Mouse (Mus musculus) small intestine, adult 2 months (tissue): Measurements from ENCODE around the gene Psmb9. TPM values are rescaled to one million over a fixed set of nuclear protein-coding genes. Genes with fewer than 3 reads are reported as not detected.
A peak's percentile ranks its signal among the peaks of the same experiment; 100 is the strongest.

Source experiments
- H3K27ac ChIP-seq: fragments of 200-500 bp; 2 replicates; pipeline ENCODE4 v1.5.1; 2012; ENCODE audit warnings: low read depth, low read length, control low read depth, inconsistent platforms; ENCODE audit not compliant: insufficient read depth
- H3K27me3 ChIP-seq: fragments of 200-500 bp; 2 replicates; pipeline ENCODE4 v1.6.1; 2012; ENCODE audit warnings: mild to moderate bottlenecking, moderate library complexity, low read length, inconsistent platforms; ENCODE audit not compliant: control insufficient read depth, insufficient read depth
- H3K36me3 ChIP-seq: fragments of 200-500 bp; 2 replicates; pipeline ENCODE4 v1.6.1; 2012; ENCODE audit warnings: mild to moderate bottlenecking, low read length, control low read depth, inconsistent platforms; ENCODE audit not compliant: control insufficient read depth, insufficient read depth
- H3K4me1 ChIP-seq: fragments of 200-500 bp; 2 replicates; pipeline ENCODE4 v1.6.1; 2012; ENCODE audit warnings: low read length, inconsistent platforms, mixed read lengths; ENCODE audit not compliant: control insufficient read depth, insufficient read depth, insufficient read length
- H3K4me3 ChIP-seq: fragments of 200-500 bp; 2 replicates; pipeline ENCODE4 v1.5.1; 2012; ENCODE audit warnings: low read depth, mild to moderate bottlenecking, control low read depth, inconsistent platforms, low read length, moderate library complexity
- CTCF ChIP-seq: fragments of 200-500 bp; IDR thresholded peaks from 2 replicates; pipeline ENCODE4 v1.5.1; 2012; ENCODE audit warnings: low read depth, mild to moderate bottlenecking, control low read depth, inconsistent platforms, low read length, moderate library complexity, mixed read lengths; ENCODE audit not compliant: insufficient replicate concordance, insufficient read length; ENCODE audit errors: extremely low read depth
- POLR2A ChIP-seq: fragments of 200-500 bp; IDR thresholded peaks from 2 replicates; pipeline ENCODE4 v1.6.1; 2012; ENCODE audit warnings: low read depth, mild to moderate bottlenecking, control low read depth, inconsistent platforms, low read length, moderate library complexity
- WGBS: fragments of 180-500 bp; shearing (Covaris S2); methylation state at CpG from one replicate; pipeline ENCODE4 v1.1.7; 2018; 5-methylcytosine and 5-hydroxymethylcytosine counted together
- polyA plus RNA-seq: library from polyadenylated mRNA; depleted of rRNA; stranded (reverse); fragments of >200 nt; gene quantifications from 2 replicates; pipeline ENCODE4 v1.2.3, GENCODE M21; 2012

The Psmb9 gene
- polyA plus RNA-seq, 1 experiment, result 204 TPM

DNA sequence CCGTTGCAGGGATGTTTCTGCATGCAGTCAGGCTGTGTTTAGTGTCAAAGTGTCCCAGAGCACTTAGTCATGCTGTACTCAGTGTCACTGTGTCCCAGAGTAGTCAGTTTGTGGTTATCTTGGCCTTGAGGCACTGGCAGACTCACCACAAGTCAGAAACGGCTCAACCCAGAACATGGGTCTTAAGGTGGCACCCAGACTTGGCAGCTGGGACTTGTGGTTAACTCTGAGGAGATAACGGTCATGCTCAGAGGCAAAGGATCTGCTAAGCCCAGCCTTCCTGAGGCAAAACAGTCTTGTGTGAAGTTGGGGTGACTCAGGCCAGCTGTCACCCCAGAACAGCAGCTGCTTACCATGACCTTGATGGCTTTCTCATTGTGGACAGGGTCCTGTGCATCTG, 23.0 kb upstream of the Psmb9 start:
- WGBS, result 49% methylated on average over 3 of the region's 3 CpGs
- H3K27me3 ChIP-seq, result no peaks in the 10 kb centered on the region

DNA sequence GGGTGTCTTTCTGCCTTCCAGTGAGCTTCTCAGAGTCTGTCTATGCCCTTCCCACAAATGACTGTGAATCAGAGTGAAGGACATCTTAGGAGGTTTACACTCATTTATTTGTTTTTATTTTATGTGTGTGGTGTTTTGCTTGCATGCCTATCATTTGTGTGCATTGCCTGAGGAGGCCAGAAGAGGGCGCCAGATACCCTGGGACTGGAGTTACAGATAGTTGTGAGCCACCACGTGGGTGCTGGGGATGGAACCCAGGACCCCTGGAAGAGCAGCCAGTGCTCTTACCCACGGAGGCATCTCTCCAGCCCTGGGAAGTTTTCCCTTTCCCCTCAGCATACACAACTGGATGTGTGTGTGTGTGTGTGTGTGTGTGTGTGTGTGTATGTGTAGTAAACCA, 22.1 kb upstream of the Psmb9 start:
- 54% methylated on average over 3 of the region's 3 CpGs for WGBS
- TF ChIP-seq POLR2A (no peak), CTCF (peak; percentile 38; the same call in 1 of the 2 replicates)
- Histone ChIP-seq H3K4me1 (peaks cover 11% of the 10 kb centered on the region; the same call in 1 of the 2 replicates), H3K4me3 (no peak overlapping the region), H3K27me3 (no peaks in the 10 kb centered on the region), H3K27ac (no peak overlapping the region), H3K36me3 (peaks cover 39% of the 10 kb centered on the region)

More for the DNA sequence above, 23.0 kb upstream of the Psmb9 start:
- Histone ChIP-seq H3K36me3 (peaks cover 46% of the 10 kb centered on the region), H3K27ac (no peak overlapping the region), H3K4me3 (no peak overlapping the region), H3K4me1 (peaks cover 7% of the 10 kb centered on the region; the same call in 1 of the 2 replicates)
- no peak for TF ChIP-seq CTCF
- TF ChIP-seq POLR2A, result no peak

DNA sequence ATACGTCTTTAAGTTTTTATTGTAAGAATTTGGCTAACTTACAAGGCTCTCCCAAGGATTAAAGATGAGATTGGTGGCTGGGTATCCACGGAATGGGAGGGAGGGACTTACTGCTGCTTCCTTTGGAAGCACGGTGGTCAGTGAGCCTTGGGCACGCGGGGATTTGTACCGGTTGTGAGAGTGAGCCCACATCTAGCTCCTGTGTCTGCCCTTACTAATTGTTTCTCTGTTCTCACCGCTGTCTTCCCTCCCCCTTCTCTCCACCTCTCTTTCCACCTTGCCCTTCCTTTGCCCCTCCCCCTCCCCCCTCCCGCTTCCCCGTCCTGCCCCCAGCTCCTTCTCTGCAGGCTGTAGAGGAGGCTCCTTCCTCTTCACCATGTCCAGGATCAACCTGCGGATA, 20.9 kb upstream of the Psmb9 start:
- Histone ChIP-seq H3K36me3 (peaks cover 27% of the 10 kb centered on the region), H3K27me3 (no peaks in the 10 kb centered on the region), H3K27ac (no peak overlapping the region), H3K4me1 (peaks cover 14% of the 10 kb centered on the region), H3K4me3 (no peak overlapping the region)
- TF ChIP-seq POLR2A (no peak), CTCF (no peak)
- 47% methylated on average over 10 of the region's 10 CpGs for WGBS

DNA sequence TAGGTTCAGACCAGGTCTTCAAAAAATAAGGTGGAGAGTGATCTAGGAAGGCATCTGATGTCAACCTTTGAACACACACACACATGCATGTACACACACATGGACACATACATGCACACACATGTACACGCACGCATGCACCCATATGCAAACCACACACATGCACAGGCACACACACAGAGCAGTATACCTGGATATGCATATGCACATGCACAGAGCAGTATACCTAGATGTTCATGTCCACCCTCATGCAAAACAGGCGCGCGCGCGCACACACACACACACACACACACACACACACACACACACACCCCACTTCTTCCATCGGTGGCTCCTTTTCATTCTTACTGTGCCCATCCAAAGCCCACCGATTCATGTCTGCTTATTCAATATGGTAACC, 20.3 kb upstream of the Psmb9 start:
- Histone ChIP-seq H3K4me3 (no peak overlapping the region), H3K27ac (no peak overlapping the region), H3K4me1 (peaks cover 14% of the 10 kb centered on the region), H3K36me3 (peaks cover 23% of the 10 kb centered on the region), H3K27me3 (no peaks in the 10 kb centered on the region)
- TF ChIP-seq CTCF, result no peak
- TF ChIP-seq POLR2A, result no peak
- 95% methylated on average over 9 of the region's 9 CpGs for WGBS

DNA sequence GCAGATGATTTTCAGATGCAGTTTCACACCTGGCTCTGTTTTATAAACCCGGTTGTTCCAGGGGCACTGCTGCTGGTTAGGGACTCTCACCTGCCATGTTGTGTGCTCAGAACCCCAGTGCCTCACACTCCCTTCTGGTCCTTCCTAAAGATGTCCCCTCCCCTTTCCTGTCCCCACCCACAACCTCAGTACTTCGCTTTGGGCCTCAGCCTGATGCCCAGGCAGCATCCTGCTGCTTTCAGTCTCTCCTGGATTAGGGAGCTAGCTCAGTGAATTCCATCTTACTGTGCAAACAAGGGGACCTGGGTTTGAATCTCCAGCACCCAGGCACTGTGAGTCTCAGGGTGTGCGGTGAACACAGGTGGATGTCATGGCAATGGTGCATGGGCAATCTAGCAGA, 19.9 kb upstream of the Psmb9 start:
- Histone ChIP-seq H3K27me3 (no peaks in the 10 kb centered on the region), H3K27ac (no peak overlapping the region), H3K4me3 (no peak overlapping the region), H3K36me3 (peaks cover 21% of the 10 kb centered on the region), H3K4me1 (peaks cover 14% of the 10 kb centered on the region)
- TF ChIP-seq POLR2A, result no peak
- no peak for TF ChIP-seq CTCF
- 72% methylated on average over 3 of the region's 3 CpGs for WGBS

- no peaks in the 10 kb centered on the region for H3K27me3 ChIP-seq
- H3K4me1 ChIP-seq, result peaks cover 11% of the 10 kb centered on the region
- H3K27ac ChIP-seq, result no peak overlapping the region
- TF ChIP-seq POLR2A (no peak), CTCF (no peak)
- WGBS, result 82% methylated on average over 5 of the region's 5 CpGs
- peaks cover 16% of the 10 kb centered on the region for H3K36me3 ChIP-seq
- H3K4me3 ChIP-seq, result no peak overlapping the region
Observed at GRCm38 (mm10) chr17:34206731-34207130, 19.2 kb upstream of the Psmb9 start.

GRCm38 (mm10) chr17:34205746-34206176, 18.2 kb upstream of the Psmb9 start:
- peak; percentile 46; the same call in 1 of the 2 replicates for TF ChIP-seq CTCF
- no peak for TF ChIP-seq POLR2A
- Histone ChIP-seq H3K4me1 (peaks cover 10% of the 10 kb centered on the region), H3K27me3 (no peaks in the 10 kb centered on the region), H3K27ac (peak overlapping the region; percentile 56), H3K4me3 (peak overlapping the region; percentile 82), H3K36me3 (peaks cover 20% of the 10 kb centered on the region)
- 32% methylated on average over 9 of the region's 9 CpGs for WGBS
